In the genomic region with DNA sequence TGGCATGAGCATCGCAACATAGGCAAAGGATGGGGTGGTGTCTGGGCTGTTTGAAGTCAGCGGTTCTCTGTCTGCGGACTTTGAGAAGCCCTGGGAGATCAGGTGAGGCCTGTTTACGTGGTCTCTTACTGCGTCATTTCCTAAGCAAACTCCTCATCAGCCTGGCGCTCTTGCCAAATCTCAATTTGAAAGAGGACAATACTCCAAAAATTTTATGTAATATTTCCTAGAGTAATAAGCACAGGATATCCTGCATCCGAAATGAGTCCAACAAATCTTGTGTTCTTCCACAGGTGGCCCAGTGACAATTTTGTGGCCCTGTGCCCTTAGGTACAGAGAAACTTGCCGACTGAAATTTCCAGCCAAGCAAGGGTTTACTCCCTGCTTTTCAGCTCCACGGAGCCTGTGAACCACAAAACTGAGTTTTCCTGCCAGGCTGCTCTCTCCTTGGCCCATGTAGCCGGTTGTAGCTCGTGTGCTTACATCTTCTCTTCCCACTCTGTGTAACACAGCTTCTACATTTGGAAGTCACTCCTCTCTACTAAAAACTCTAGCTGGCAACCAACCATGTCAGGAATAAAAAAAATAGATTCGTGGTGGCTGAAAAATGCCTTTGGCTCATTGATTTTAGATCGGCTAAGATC, we compare ENCODE assay signal across 11 mouse cellular contexts. TPM values are rescaled to one million over a fixed set of nuclear protein-coding genes. Genes with fewer than 3 reads are reported as not detected.
DNase-seq lines count a peak whose midpoint lies in the region; ATAC-seq and TF ChIP-seq lines count a peak whose summit lies in the region.
"Had no signal": no experiment of that assay in that cellular context is flagged by ENCODE, and none has a peak within 500 bp of the region (broad histone marks: within the 10 kb centered on the region; RNA-seq: fewer than 3 reads in every experiment).

No protein-coding gene starts in this region.

- no peaks in the 10 kb centered on the region for H3K27me3 ChIP-seq in heart, embryonic 14.5 days (ENCODE audit: control insufficient read depth, insufficient read depth, low read length)
- H3K27me3 ChIP-seq in limb, embryonic 12.5 days, result no peaks in the 10 kb centered on the region
- H3K27me3 ChIP-seq in limb, embryonic 10.5 days (ENCODE audit: low read depth, poor library complexity, severe bottlenecking), result no peaks in the 10 kb centered on the region
- no peaks in the 10 kb centered on the region for H3K27me3 ChIP-seq in stomach, embryonic 14.5 days (ENCODE audit: control insufficient read depth, insufficient read depth, low read length)

- no peak for ATAC-seq in heart, embryonic 14.5 days (ENCODE audit: insufficient number of reproducible peaks, insufficient read depth, low FRiP score, low read depth)
- no peak for ATAC-seq in limb, embryonic 12.5 days (ENCODE audit: insufficient number of reproducible peaks, insufficient read depth, low FRiP score, low TSS enrichment, low read depth)
- ATAC-seq in stomach, embryonic 14.5 days (ENCODE audit: insufficient number of reproducible peaks, insufficient read depth, low FRiP score, low read depth), result no peak
- ATAC-seq: hindbrain, embryonic 16.5 days; liver, postnatal 0 days had no signal

- H3K4me3 ChIP-seq in heart, embryonic 14.5 days (ENCODE audit: control insufficient read depth in 1 of 2, insufficient read depth in 1 of 2, low read depth in 1 of 2, low read length in 2 of 2), result no peak overlapping the region
- H3K4me3 ChIP-seq in limb, embryonic 12.5 days (replicated peaks), result no peak overlapping the region
- H3K4me3 ChIP-seq in limb, embryonic 10.5 days, result no peak overlapping the region
- H3K4me3 ChIP-seq in embryonic fibroblast, embryonic 13.5 days (ENCODE audit: insufficient read depth, low read length), result no peak overlapping the region
- H3K4me3 ChIP-seq in stomach, embryonic 14.5 days (ENCODE audit: low read depth, low read length), result no peak overlapping the region

- TF ChIP-seq CTCF in embryonic fibroblast, embryonic 13.5 days (IDR thresholded peaks at IDR 0.05; ENCODE audit: borderline replicate concordance, insufficient read depth, low read length), result no peak

- DNase-seq in heart, postnatal 10 days, result no peak
- DNase-seq in limb, embryonic 10.5 days (ENCODE audit: low spot score), result no peak
- DNase-seq in urinary bladder, postnatal 14 days (ENCODE audit: low spot score), result no peak
- DNase-seq: liver, postnatal 0 days; thymus, adult 2 months had no signal

- intact Hi-C loops in heart, postnatal 10 days (cut with DNase I), result no loop called here

- 90% methylated on average over 13 of the region's 13 CpGs for WGBS in heart, embryonic 14.5 days
- WGBS in limb, embryonic 12.5 days, result 88% methylated on average over 13 of the region's 13 CpGs
- 89% methylated on average over 13 of the region's 13 CpGs for WGBS in limb, embryonic 10.5 days
- 77% methylated on average over 13 of the region's 13 CpGs for WGBS in stomach, embryonic 14.5 days

- no peak overlapping the region for H3K4me2 ChIP-seq in heart, embryonic 14.5 days (ENCODE audit: low read length)
- no peak overlapping the region for H3K4me2 ChIP-seq in limb, embryonic 12.5 days
- H3K4me2 ChIP-seq in stomach, embryonic 14.5 days (replicated peaks; ENCODE audit: low read depth, low read length), result 0 out of 2 replicates have a peak overlapping the region, but pooled peaks have one; percentile 8

- H3K36me3 ChIP-seq in heart, embryonic 14.5 days (ENCODE audit: control insufficient read depth, insufficient read depth, low read length), result no peaks in the 10 kb centered on the region
- H3K36me3 ChIP-seq in limb, embryonic 12.5 days, result no peaks in the 10 kb centered on the region
- no peaks in the 10 kb centered on the region for H3K36me3 ChIP-seq in limb, embryonic 10.5 days
- no peaks in the 10 kb centered on the region for H3K36me3 ChIP-seq in stomach, embryonic 14.5 days (ENCODE audit: control insufficient read depth, insufficient read depth, low read length)

- H3K9ac ChIP-seq in heart, embryonic 14.5 days (ENCODE audit: low read length), result peak overlapping the region; percentile 21; the same call in 1 of the 2 replicates
- H3K9ac ChIP-seq in limb, embryonic 12.5 days (replicated peaks), result no peak overlapping the region
- H3K9ac ChIP-seq in stomach, embryonic 14.5 days (replicated peaks; ENCODE audit: low read depth, low read length), result no peak overlapping the region
- H3K9ac ChIP-seq: liver, postnatal 0 days had no signal

- no peaks in the 10 kb centered on the region for H3K9me3 ChIP-seq in heart, embryonic 14.5 days (ENCODE audit: control insufficient read depth, low read length)
- H3K9me3 ChIP-seq in limb, embryonic 12.5 days, result no peaks in the 10 kb centered on the region
- no peaks in the 10 kb centered on the region for H3K9me3 ChIP-seq in limb, embryonic 10.5 days (replicated peaks)
- no peaks in the 10 kb centered on the region for H3K9me3 ChIP-seq in stomach, embryonic 14.5 days (ENCODE audit: control insufficient read depth, low read depth, low read length)

- peak overlapping the region; percentile 17 to 19; a peak in 1 of 4 replicates for H3K27ac ChIP-seq in heart, embryonic 14.5 days (replicated peaks in 1 of 2; ENCODE audit: control insufficient read depth in 1 of 2, insufficient read depth in 1 of 2, low read depth in 2 of 2, low read length in 2 of 2)
- peak overlapping the region; percentile 35; the same call in 1 of the 2 replicates for H3K27ac ChIP-seq in limb, embryonic 12.5 days
- H3K27ac ChIP-seq in limb, embryonic 10.5 days, result no peak overlapping the region
- peak overlapping the region; percentile 62 for H3K27ac ChIP-seq in embryonic fibroblast, embryonic 13.5 days (ENCODE audit: insufficient read depth, low read length)
- no peak overlapping the region for H3K27ac ChIP-seq in stomach, embryonic 14.5 days (ENCODE audit: low read length)

- TF ChIP-seq POLR2A in embryonic fibroblast, embryonic 13.5 days (IDR thresholded peaks at IDR 0.05; ENCODE audit: low read depth, low read length), result no peak

- H3K4me1 ChIP-seq in heart, embryonic 14.5 days (ENCODE audit: control insufficient read depth in 2 of 2, insufficient read depth in 2 of 2, low read length in 2 of 2), result peaks cover 0 to 6% of the 10 kb centered on the region in 2 experiments; a peak in 2 of 4 replicates
- H3K4me1 ChIP-seq in limb, embryonic 12.5 days (replicated peaks), result no peaks in the 10 kb centered on the region
- 0 out of 2 replicates have a peak, but pooled peaks cover 2% of the 10 kb centered on the region for H3K4me1 ChIP-seq in limb, embryonic 10.5 days
- peaks cover 3% of the 10 kb centered on the region for H3K4me1 ChIP-seq in embryonic fibroblast, embryonic 13.5 days (ENCODE audit: control insufficient read depth, insufficient read depth, low read length)
- no peaks in the 10 kb centered on the region for H3K4me1 ChIP-seq in stomach, embryonic 14.5 days (ENCODE audit: control insufficient read depth, insufficient read depth, low read length)

RNA-seq across cellular contexts. Expression of a gene that starts 57.1 kb away (rescaled TPM):
- 0.69 and 0.82 TPM in 2 replicates for polyA plus RNA-seq in heart, embryonic 14.5 days (2014; fragmentation: Nextera tagmentation; extraction: Ambion mirVana)
- total RNA-seq in heart, postnatal 10 days (2021), result under 1 TPM; 0.64 to 0.79 TPM
- polyA plus RNA-seq in limb, embryonic 12.5 days (2016; fragmentation: Nextera tagmentation; extraction: Ambion mirVana), result 0.80 and 0.83 TPM in 2 replicates
- polyA plus RNA-seq in limb, embryonic 10.5 days (2016; fragmentation: Nextera tagmentation; extraction: Ambion mirVana), result 0.23 and 0.24 TPM in 2 replicates
- polyA plus RNA-seq in embryonic fibroblast, embryonic 13.5 days (2011; ENCODE audit: insufficient read length, low read depth, missing spikeins), result 1.1 and 1.6 TPM in 2 replicates
- 0.75 and 1.3 TPM in 2 replicates for polyA plus RNA-seq in stomach, embryonic 14.5 days (2014; fragmentation: Nextera tagmentation; extraction: Ambion mirVana)
- polyA plus RNA-seq: activated CD4-positive, CD25-positive, alpha-beta regulatory T cell, adult 4 months had no signal

Comparison
In these comparisons a context has a peak if more than half of its experiments do, and no peak if none do; other contexts are left out.
1. H3K27ac ChIP-seq: peak in heart, embryonic 14.5 days (2 of 2), limb, embryonic 12.5 days (single experiment) and embryonic fibroblast, embryonic 13.5 days (single experiment); none in limb, embryonic 10.5 days (single experiment) and stomach, embryonic 14.5 days (single experiment).